Mouse (Mus musculus) c-Kit-positive CD71-positive TER-119-negative erythroid progenitor cells, embryonic 14.5 days (primary cell): ENCODE measurements around the gene Hist1h2ac.
A peak's percentile ranks its signal among the peaks of the same experiment; 100 is the strongest.
"Not testable (repeated sequence)": the region's sequence is repeated elsewhere in the genome, so short reads cannot be mapped to it uniquely, and the experiment has no call there.

Experiments used
- DNase-seq: peaks from one replicate; pipeline ENCODE4 v3.0.0-alpha.2; 2013; ENCODE audit warnings: low read depth

Hist1h2ac gene

DNA sequence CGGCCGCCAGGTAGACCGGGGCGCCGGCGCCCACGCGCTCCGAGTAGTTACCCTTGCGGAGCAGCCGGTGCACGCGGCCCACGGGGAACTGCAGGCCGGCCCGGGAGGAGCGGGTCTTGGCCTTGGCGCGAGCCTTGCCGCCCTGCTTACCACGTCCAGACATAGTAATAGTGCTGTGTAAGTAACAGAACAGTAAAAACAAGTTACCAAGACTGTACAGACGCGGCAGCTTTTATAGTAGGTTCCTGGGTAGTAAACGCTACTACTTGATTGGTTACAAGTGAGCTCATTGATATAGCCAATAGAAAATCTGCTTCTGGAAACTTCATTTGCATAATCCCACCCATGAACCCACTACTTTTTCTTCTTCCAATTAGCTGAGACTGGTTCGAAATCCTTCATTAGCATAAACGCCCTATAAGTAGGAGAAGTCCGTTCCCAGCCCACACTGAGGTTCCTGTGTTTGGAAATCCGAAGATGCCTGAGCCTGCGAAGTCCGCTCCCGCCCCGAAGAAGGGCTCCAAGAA lies at the start of gene Hist1h2ac, which contains the start of gene Hist1h2bc:
Gene Hist1h2ac, minus strand, starts transcription at position 194 of the 527 bp plus-strand sequence.
Gene Hist1h2bc, plus strand, starts transcription at position 445 of the 527 bp plus-strand sequence.
- DNase-seq, result peak; percentile 95

DNA sequence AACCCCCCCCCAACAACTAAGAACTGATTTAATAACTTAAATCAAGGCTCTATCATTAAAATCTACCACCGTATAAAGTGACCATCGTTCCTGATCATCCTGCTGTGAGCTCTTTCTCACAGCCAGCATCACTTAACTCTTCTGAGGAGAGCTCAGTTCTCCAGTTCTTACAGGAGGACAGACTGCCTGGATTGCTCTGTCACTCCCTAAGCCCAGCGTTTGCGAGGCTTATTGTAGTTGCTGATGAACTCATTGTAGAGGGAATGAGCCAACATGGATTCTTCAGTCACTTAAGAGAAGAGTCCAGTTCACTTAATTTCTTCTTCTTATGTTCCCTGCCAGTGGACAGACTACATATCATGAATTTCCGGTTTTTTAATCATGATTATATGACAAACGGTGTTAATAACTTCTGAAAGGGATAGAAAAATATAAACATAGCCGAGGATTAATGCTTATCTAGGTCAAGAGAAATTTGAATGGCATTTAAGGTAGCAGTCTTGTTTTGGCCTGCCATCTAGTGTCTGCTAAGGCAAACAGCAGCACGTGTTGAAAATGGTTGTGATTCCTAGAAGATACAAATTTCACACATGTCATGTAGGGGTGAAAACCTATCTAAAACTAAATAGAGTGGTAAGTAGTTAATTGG lies 48.5 kb upstream of the Hist1h2ac start:
- DNase-seq, result peak; percentile 32

DNA sequence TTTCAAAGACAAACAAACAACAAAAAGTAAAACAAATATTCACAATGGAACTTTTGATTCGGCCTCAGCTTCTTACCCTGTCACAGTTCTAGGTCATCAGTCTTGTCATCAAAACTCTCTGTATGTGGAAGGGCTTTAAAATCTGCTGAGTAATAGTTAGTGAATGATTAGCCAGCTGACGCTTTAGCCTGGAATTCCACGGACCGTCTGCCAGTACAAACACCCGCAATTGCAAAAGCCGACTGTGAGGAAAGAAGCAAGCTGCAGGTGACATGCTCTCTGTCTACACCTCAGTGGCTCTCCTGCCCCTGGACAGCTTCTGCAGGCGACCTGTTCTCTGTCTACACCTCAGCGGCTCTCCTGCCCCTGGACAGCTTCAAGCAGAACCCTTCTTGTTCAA lies 46.7 kb upstream of the Hist1h2ac start:
- DNase-seq, result no peak

DNA sequence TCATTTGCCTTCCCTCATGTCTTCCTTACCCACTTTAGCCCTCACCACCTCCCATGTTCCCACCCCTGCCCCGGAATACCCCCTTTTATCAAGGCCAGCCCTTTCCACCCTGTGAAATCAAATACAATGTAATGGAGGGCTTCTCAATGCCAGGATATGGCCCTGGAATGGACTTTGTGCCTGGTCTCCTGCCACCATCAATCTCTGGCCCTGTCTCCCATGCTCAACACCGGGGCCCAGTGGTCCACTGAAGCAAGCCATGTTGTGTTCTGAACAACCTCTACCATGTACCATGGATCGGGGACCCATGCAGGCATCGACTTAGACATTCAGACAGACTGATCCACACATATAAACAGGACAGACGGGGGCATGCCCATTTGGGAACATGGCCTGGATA lies 46.0 kb upstream of the Hist1h2ac start:
- no peak for DNase-seq

DNA sequence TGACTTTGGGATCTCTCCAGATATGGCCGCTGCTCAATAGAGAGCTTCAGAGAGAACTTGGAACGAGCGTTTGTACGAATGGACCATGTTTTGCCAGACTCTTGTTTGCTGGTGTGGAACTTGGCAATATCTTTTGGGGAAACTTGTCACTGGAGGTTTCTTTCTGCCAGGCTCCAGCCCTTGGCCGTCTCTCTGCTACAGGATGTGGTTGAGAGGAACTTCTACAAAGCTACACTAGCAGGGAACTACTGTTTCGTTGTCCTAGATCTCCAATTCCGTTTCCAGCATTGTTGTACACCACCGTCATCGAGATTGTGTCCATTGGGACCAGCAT lies 45.4 kb upstream of the Hist1h2ac start:
- DNase-seq, result no peak

DNA sequence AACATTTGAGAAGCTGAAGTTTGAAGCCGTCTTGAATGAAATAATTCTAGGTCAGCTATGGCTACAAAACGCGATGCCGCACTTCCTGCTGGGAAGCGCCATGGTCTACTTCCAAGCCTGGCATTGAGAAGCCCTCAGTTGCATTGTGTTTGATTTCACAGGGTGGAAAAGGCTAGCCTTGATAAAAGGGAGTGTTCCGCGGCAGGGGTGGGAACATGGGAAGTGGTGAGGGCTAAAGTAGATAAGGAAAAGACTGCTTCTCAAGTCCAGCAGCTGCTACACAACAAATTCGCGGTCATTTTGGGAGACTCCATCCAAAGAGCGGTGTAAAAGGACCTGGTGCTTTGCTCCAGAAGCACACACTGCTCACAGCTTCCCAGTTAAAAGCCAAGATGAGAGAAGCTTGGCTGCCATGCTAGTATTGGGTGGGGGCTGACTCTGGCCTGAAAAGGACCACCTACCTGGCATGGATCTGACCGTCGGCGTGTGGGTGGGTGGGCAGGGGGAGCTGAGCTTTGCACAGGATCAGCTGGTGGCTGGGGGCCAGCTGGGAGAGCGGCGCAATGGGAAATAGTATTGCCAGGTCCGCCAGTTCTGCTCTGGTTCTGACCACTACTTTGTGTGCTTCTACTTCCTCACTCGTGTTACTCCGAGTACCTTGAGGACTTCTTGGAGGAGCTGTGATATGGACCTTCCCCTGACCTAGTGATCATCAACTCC lies 44.9 kb upstream of the Hist1h2ac start:
- DNase-seq, result no peak

DNA sequence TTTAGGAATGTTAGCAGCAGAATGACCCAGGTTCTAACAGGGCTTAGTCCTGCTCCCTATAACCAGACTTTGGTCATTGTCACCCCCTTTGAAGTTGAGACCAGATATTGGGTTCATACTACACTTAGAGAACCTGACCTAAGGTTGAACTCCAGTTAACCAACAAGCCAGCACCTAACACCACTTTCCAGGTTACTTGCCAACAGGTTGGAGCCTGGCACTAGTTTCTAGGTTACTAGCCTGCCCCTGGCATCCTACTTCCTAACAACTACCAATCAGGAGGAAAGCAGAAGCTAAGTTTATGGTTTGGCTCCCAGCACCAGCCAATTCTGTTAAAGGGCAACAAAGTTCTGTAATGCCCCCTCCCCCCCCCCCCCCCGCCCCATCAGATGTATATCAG lies 41.5 kb upstream of the Hist1h2ac start:
- DNase-seq, result no peak

DNA sequence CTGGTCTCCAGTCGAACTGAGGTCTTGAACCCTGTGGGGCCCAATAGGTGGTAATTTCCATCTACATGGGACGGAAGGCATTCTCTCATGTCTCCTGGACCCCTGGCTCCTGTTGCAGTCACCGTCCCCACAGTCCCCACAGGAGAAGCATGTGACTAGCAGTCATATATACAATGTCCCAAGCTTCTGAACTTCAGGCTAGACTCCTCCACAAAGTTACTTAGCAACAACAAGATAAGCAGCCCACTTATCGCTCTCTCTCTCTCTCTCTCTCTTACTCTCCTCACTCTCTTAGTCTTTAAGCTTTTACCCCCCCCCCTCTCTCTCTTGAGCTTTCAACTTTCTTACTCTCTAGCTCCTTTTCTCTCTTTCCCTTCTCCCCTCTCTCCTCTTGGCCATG lies 40.5 kb upstream of the Hist1h2ac start:
- DNase-seq, result no peak

DNA sequence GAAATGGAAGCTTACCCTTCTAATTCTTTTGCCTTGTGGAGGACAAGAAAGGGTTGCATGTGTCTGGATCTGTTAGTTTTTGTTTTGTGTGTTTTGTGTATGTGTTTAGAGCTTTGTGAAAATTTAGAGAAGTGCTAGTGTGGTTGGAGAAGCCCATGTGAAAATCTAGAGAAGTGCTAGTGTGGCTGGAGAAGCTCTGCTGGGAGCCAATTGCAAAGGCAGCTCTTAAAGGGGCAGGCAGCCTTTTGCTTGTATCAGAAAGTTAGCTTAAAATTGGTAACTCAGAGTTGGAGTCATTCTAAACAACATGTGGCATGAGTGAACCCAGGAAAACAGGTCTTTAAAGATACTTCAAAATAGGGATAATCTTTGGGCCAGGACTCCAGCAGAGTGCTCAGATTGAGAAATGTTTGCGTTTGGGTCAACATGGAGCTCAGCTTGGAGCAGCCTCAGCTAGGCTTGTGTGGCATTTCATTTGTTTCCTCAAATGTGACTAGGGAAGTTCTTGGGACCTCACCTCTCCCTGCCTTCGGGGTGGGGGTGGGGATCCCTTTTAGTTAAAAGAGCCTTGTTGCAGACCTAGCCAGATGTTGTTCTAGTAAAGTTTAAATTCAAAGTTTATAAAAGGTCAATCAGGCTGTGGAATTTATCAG lies 34.0 kb upstream of the Hist1h2ac start:
- not testable (repeated sequence) for DNase-seq

DNA sequence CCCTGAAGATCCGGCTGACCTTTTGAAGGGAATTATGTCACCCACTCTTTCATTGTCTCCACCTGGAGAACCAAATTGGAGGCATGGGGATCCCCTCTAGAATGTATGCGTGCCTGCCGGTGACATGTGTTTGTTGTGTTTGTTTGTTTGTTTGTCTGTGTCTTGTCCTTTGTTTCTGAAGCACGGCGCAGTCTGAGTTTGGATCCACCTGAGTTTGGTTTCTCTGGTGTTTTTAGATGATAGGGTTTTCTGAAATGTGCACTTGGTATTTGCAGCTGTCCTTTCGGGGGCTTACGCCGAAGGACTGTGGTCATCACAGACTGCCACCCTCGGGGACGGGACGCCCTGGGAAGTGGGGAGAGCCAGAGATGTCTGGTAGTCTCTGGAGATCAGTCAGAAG lies 33.4 kb upstream of the Hist1h2ac start:
- no peak for DNase-seq

DNA sequence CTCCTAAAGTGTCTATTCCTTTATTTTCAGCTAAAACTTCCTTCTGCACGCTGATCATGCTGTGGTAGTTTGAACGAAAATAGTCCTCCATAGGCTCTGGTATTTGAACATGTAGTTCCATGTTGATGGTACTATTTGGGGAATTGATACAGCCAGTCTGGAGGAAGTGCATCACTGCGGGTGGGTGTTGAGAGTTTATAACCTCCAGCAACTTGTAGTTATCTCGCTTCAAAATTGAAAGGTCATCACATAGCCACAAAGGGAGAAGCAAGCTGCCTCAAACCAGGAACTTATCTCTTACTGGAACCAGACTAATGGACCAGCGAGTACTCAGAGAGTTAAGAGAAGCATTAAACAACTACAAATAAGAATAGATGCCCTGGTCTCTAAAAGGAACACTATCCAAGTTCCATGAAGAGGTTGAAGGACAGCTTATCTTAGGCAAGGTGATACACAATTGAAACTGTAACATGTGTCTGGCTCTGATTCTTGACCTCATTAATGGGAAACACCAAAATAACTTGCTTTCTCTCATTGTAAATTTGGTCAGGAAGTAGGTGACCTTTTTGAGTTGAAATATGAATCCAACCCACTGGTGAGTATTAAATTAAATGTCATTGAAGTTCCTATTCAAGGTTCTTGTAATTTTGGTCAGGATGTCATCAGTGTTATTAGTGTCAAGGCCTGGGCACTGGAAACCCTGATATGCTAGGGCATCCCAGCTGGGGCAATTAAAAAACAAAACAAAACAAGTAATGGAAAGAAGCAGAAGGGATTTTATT lies 32.7 kb upstream of the Hist1h2ac start:
- no peak for DNase-seq

DNA sequence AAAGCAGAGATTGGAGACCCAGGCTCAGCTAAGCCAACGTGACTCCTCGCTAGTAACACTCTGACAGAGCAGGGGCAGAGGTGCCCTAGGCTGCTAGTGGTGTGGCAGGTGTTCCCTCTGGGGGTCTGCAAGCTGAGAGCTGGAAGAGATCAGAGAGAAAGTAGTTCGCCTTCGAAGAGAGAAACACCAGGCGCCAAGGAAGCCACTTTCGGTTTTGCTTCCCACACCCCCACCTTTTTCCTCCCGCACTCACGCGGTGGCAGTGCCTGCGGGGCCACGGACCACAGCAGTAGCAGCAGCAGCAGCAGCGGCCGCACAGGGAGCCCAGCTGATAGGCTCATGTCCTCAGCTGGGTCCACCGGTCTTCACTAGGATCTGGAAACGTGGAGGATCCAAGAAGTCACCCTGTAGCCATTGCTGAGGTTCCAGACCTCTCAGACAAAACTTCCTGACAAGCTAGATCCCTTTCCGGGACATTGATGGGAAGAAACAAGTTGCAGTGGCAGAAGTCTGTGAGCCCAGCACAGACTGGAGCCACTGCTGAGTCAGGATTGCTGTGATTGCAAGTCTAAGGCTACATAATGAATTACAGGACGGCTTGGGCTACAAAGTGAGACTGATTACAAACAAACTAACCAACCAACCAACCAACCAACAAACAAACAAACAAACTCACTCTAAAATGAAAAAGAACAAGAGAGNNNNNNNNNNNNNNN lies 26.8 kb upstream of the Hist1h2ac start, which contains the start of gene Hfe:
Gene Hfe, minus strand, starts transcription at position 481 of the 716 bp plus-strand sequence.
- DNase-seq, result no peak

DNA sequence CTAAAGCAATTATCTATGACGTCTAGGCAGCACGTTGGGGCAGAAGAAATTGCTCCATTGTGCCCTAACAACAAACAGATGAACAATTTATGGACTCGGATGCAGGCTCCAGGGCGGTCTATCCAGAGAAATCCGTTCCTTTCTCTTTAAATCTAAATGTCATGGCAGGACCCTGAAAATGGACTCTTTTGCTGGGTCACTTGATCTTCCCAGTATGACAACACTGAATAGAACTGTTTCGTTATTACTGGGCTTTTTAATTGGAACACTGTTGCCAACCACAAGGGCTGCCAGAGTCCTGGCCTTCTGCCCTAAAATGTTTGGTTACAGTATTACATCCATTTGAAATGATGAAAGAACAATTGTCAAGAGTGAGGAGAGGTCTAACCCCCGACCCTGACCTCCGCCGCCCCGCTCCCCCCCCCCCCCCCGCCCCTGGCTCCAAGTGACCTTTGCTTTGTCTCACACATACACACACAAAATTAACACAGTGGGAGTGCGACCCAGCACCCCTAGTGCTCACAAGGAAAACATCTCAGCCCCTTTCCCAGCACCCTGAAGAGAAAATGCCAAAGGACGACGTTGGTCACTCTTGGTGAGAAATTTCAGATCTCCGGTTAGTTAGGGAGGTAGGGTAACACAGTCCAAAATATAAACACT lies 26.1 kb upstream of the Hist1h2ac start:
- no peak for DNase-seq

DNA sequence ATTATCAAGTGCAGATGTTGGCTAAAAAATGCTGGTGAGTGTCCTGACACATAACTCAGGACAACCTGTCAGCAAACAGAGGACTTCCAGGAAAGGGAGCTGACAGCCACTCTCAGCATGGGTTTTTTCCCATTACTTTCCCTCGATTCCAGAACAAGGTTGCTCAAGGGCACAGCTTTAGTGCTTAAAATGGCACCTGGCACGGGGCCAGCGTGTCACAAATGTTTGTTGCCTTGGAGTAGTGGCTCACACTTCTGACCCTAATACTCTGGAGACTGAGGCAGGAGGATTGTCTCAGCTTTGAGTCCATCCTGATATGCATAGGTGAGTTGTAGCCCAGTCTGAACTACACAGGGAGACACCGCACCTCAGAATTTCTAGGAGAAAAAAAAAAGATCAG lies 24.9 kb upstream of the Hist1h2ac start:
- no peak for DNase-seq

DNA sequence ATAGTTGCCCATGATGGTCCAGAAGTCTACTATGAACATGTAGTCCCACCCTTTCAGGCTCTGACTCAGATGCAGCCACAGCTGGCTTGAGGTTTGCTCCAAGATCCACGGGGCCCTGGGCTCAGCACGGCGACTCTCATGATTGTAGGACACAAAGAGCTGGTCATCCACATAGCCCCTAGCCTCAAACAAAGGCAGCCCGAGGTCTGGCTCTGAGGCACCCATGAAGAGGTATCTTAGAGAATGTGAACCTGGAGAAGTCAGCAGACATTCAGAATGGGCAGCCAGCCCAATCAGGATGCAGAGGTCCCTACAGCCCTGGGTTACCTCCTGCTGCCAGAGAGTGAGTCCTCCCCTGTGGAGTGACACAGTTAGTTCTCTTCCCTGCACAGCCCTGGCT lies 24.3 kb upstream of the Hist1h2ac start:
- DNase-seq, result no peak

DNA sequence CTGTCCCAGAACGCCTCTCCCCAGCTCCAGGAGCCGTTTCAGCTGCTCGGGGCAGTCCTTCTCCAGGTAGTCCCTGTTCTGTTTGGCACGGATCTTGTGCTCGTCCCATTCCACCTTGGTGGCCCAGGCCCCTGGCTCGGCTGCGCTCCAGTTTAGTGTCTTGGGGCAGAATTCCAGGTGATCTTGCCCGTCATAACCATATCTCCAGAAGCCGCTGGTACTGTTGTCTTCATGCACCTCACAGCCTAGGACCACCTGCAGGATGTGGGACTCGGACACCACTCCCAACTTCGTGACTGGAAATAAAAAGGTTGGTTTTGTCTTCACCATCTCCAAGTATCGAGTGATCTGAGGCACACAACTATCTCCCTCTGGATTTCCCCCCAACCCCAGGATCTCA lies 23.0 kb upstream of the Hist1h2ac start:
- no peak for DNase-seq

DNA sequence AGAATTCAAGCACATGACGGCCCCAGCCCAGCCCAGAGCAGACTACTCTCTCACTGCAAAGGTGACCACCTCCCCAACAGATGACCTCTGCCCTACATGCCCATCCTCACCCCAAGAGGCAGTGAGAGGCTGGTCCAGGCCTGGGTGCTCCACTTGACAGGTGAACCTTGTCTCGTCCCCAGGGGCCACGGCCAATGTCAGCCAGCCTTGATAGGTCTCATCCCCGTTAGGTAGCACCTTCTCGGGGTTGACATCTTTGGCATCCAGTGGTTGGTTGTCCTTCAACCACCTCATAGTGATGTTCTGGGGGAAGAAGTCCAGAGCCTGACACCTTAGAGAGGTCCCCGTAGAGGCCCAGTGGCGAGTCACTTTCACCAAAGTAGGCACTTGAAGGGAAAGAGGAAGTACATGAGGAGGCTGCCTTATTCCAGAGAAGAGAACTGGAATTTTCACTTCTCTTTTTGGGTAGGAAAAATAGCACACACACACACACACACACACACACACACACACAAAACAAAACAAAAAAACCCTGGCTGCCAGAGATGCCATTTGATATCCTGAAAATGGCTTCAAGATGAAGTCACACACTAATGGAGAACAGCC lies 22.1 kb upstream of the Hist1h2ac start:
- no peak for DNase-seq

DNA sequence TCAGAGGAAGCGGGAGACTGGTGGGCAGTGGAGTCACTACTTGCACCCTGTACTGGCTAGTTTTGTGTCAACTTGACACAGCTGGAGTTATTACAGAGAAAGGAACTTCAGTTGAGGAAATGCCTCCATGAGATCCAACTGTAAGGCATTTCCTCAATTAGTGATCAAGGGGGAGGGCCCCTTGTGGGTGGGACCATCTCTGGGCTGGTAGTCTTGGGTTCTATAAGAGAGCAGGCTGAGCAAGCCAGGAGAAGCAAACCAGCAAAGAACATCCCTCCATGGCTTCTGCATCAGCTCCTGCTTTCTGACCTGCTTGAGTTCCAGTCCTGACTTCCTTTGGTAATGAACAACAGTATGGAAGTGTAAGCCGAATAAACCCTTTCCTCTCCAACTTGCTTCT lies 19.1 kb upstream of the Hist1h2ac start:
- not testable (repeated sequence) for DNase-seq

DNA sequence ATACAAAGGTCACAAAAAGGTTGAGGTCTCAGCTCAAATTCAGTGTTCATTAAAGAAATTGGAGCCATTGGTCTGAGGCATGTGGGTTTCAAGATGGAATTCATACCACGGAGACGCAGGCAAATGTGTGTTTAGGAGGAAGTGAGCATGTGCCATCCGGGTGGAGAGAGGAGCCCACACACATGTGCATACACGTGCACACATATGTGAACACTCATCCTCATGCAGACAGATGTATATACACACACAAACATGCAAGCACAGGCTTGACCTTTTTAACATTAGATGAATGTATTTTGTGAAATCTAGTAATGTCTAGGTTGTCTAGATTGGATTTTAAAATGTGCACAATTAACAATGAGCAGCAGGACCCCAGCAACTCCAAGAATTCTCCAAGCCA lies 18.5 kb upstream of the Hist1h2ac start:
- DNase-seq, result no peak

DNA sequence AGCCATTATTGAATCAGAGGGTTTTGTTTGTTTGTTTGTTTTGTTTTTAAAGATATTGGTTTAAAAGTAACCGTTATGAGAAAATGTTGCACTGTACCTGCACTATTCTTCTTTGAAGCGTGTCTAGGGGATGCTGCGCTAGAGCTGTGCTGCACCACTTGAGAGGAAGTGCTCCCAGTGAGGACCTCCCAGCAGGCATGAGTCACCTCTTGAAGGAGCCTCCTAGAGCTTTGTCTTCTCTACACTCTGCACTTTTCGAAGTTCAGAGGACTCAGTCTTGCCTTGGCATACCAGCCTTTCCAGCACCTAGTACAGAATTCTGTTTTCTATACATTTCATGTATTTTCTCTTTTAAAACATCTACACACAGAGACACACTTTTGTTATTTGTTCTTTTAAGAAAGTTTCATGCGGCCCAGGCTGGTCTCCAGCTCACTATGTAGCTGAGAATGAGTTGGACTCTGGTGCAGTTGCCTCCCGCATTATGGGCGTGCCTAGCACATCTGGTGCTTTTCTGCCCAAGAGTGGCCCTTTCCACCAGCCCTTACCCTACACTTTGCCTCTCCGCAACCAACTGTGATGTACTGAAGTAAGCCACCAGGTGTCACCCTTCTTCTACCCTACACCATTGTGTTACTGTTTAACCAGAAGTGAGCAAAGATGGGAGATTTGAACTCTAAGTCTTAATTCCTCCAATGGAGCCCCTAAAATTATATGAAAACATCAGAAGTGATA lies 17.2 kb upstream of the Hist1h2ac start:
- no peak for DNase-seq
